Mouse (Mus musculus) kidney, adult 2 months (tissue): ENCODE data around the gene Spag16. TPM values are rescaled to one million over a fixed set of nuclear protein-coding genes. Genes with fewer than 3 reads are reported as not detected.

Source experiments
- DNase-seq: peaks from one replicate; pipeline ENCODE4 v3.0.0; 2021
- H3K27ac ChIP-seq: fragments of 200-500 bp; 2 replicates; pipeline ENCODE4 v1.5.1; 2012; ENCODE audit warnings: low read depth, low read length, control low read depth, inconsistent platforms; ENCODE audit not compliant: insufficient read depth
- H3K27me3 ChIP-seq: fragments of 200-500 bp; replicated peaks from 2 replicates; pipeline ENCODE4 v1.6.1; 2012; ENCODE audit warnings: mild to moderate bottlenecking, moderate library complexity, low read length, inconsistent platforms; ENCODE audit not compliant: control insufficient read depth, insufficient read depth
- H3K36me3 ChIP-seq: fragments of 200-500 bp; 2 replicates; pipeline ENCODE4 v1.6.1; 2012; ENCODE audit warnings: mild to moderate bottlenecking, moderate library complexity, low read length, inconsistent platforms; ENCODE audit not compliant: control insufficient read depth, insufficient read depth
- H3K4me1 ChIP-seq: fragments of 200-500 bp; 2 replicates; pipeline ENCODE4 v1.6.1; 2011; ENCODE audit warnings: low read length; ENCODE audit not compliant: control insufficient read depth, insufficient read depth
- H3K4me3 ChIP-seq: fragments of 200-500 bp; 2 replicates; pipeline ENCODE4 v1.5.1; 2011; ENCODE audit warnings: mild to moderate bottlenecking, low read depth, low read length, control low read depth; ENCODE audit not compliant: insufficient read depth
- CTCF ChIP-seq: fragments of 200-500 bp; conservative IDR thresholded peaks from 2 replicates; pipeline ENCODE4 v1.5.1; 2011; ENCODE audit warnings: low read depth, mild to moderate bottlenecking, control low read depth, low read length, moderate library complexity, mixed read lengths; ENCODE audit not compliant: insufficient read depth, insufficient read length
- POLR2A ChIP-seq: fragments of 200-500 bp; IDR thresholded peaks from one replicate; pipeline ENCODE4 v1.6.1; 2011; ENCODE audit warnings: low read depth, low read length, control low read depth
- WGBS: fragments of 180-500 bp; shearing (Covaris S2); methylation state at CpG from one replicate; pipeline ENCODE4 v1.1.7; 2018; 5-methylcytosine and 5-hydroxymethylcytosine counted together
- polyA plus RNA-seq: library from polyadenylated mRNA; depleted of rRNA; stranded (reverse); fragments of >200 nt; gene quantifications from 2 replicates; pipeline ENCODE4 v1.2.3, GENCODE M21; 2012

The Spag16 gene
- polyA plus RNA-seq, 1 experiment: 0.03 TPM

- no peak for TF ChIP-seq POLR2A
- no peaks in the 10 kb centered on the region for H3K27me3 ChIP-seq
- H3K27ac ChIP-seq: no peak overlapping the region
- no peaks in the 10 kb centered on the region for H3K4me1 ChIP-seq
- no peak overlapping the region for H3K4me3 ChIP-seq
- H3K36me3 ChIP-seq: no peaks in the 10 kb centered on the region
- no peak for DNase-seq
These were observed 692.1 kb downstream of the Spag16 start for GRCm38 (mm10) chr1:70518918-70519317.

GRCm38 (mm10) chr1:70527134-70527533 lies 700.4 kb downstream of the Spag16 start:
- Histone ChIP-seq H3K36me3 (no peaks in the 10 kb centered on the region), H3K27ac (no peak overlapping the region), H3K27me3 (no peaks in the 10 kb centered on the region), H3K4me1 (no peaks in the 10 kb centered on the region), H3K4me3 (no peak overlapping the region)
- TF ChIP-seq POLR2A (no peak), CTCF (no peak)
- DNase-seq: no peak
- WGBS: 61% methylated on average over 2 of the region's 2 CpGs

DNA sequence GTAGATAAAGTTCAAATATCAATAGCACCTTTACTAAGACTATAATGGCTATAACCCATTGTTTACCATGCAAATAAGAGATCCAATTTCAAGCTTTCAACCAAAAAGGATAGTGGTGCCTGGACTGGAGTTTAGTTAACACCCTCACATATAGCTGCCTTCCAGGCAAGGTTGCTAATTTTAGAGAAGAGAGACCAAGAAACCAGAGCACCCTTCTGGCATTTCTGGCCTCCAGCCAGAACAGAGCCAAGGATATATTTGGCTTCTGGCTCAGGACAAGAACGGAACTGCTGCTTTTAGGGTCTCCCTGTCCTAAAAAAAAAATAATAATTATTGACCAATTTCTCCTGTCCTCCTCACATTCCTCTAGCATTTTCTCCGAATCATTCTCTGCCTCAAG lies 703.0 kb downstream of the Spag16 start:
- H3K36me3 ChIP-seq: no peaks in the 10 kb centered on the region
- H3K27ac ChIP-seq: no peak overlapping the region
- WGBS: 67% methylated on average over 2 of the region's 2 CpGs
- no peaks in the 10 kb centered on the region for H3K4me1 ChIP-seq
- TF ChIP-seq CTCF: no peak
- TF ChIP-seq POLR2A: no peak
- H3K27me3 ChIP-seq: no peaks in the 10 kb centered on the region
- DNase-seq: no peak
- no peak overlapping the region for H3K4me3 ChIP-seq

DNA sequence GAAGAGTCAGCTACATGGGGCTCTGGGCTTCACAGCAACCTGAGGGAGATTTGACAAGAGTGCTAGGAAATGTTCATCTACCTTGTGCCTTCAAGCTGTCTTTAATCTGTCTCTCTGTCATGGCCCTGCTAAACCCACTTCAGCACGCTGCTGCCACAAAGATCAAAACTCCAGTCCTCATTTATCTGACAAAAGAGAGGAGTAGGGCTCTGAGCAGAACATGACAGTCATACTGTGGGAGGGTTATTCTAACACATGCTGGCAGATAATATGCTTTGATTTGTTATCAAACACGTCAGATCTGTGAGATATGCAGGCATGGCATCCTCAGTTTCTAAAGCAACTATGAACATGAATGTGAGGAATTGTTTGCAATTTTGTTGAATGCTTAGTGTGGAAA lies 725.1 kb downstream of the Spag16 start:
- TF ChIP-seq POLR2A (no peak), CTCF (no peak)
- Histone ChIP-seq H3K4me1 (no peaks in the 10 kb centered on the region), H3K36me3 (no peaks in the 10 kb centered on the region), H3K27me3 (no peaks in the 10 kb centered on the region), H3K27ac (no peak overlapping the region), H3K4me3 (no peak overlapping the region)
- DNase-seq: no peak
- WGBS: 73% methylated on average over 2 of the region's 2 CpGs

DNA sequence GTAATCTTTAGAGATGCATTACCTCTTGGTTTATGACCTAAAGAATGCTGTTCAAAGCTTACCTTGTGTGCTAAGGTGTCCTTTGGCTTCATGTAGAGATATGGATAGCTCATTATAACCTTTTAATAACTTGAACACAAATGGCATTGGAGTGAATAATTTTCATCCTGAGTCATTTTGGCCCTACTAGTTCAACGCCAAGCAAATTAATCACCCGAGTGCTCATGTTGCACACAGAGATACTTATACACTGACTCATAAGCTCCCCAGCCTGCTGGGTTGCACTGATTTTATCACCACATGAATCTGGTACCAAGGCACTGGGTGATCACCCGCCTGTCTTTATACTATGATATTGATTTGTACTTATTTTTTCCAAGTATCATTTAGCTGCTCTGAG lies 795.0 kb downstream of the Spag16 start:
- WGBS: 83% methylated on average over 3 of the region's 3 CpGs
- no peak for DNase-seq
- no peak overlapping the region for H3K4me3 ChIP-seq
- no peak for TF ChIP-seq POLR2A
- no peak for TF ChIP-seq CTCF
- no peak overlapping the region for H3K27ac ChIP-seq
- no peaks in the 10 kb centered on the region for H3K36me3 ChIP-seq
- H3K27me3 ChIP-seq: no peaks in the 10 kb centered on the region
- H3K4me1 ChIP-seq: no peaks in the 10 kb centered on the region

DNA sequence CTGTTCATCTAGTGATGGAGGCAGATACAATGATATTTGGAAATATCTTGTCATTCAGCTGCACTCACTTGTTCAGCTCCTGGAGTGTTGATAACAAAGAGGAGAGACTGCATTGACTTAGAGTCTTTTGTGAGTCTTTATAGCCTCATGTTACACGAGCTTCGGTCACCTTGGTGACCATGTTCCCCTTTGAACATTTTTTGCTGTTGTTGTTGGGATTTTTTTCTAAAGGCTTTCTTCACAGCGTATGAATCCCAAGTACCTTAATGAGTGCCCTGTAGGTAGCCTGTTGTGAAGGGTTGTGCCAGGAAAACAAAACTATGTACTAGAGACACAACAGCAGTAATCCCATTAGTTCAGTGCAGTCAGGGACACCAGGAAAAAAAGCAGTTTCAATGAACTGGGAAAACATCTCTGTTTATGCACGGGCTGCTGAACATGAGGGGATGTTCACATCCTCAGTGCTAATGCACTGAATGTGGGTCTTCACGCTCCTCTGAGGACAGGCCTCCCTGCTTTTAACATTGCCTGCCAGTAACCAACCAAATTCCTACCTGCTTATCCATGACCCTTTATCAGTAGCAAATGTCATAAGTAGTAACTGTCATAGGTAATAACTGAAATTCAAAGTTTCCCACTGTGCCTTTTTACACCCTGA lies 798.2 kb downstream of the Spag16 start:
- 56% methylated on average over 5 of the region's 5 CpGs for WGBS
- no peak overlapping the region for H3K27ac ChIP-seq
- no peaks in the 10 kb centered on the region for H3K4me1 ChIP-seq
- no peak for TF ChIP-seq POLR2A
- TF ChIP-seq CTCF: no peak
- no peak overlapping the region for H3K4me3 ChIP-seq
- H3K36me3 ChIP-seq: no peaks in the 10 kb centered on the region
- H3K27me3 ChIP-seq: no peaks in the 10 kb centered on the region
- DNase-seq: no peak

DNA sequence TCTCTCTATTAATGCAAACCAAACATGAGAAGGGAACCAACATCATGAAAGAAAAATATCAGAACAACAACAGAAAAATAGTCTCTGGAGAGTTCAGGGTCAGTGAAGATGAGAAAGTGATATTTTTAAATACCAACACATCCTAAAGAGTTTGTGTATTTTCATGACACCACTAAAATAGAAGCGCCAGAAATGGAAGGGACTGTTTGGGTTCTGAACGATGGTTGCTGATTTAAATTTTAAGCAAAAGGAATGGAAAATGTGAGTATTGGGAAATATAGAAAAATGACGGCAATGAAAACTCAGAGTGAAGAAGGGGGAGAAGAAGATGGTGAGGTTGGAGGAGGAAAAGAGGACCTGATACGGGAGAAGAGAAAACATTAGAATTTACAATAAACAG lies 825.9 kb downstream of the Spag16 start:
- H3K27me3 ChIP-seq: no peaks in the 10 kb centered on the region
- DNase-seq: no peak
- TF ChIP-seq POLR2A (no peak), CTCF (no peak)
- WGBS: 87% methylated on average over 4 of the region's 4 CpGs
- H3K4me3 ChIP-seq: no peak overlapping the region
- H3K36me3 ChIP-seq: no peaks in the 10 kb centered on the region
- H3K4me1 ChIP-seq: no peaks in the 10 kb centered on the region
- no peak overlapping the region for H3K27ac ChIP-seq

DNA sequence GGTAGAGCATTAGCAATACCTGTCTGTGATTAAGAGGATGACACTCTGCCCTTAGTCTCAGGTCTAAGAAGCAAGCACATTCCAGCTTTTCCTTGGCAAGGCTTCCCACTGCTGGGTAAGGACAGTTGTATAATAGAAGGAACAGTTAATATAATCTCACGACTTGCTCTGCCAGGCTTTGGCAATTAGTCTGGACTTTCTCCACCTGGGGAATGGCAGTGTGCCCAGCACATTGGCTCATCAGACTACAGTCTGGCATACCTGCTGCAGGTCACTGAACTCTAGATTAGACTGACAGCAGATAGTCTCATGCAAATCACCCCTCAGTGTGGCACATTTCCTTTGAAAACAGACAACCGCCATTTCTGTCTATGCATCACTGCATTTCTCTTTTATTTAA lies 865.8 kb downstream of the Spag16 start:
- no peaks in the 10 kb centered on the region for H3K27me3 ChIP-seq
- no peak overlapping the region for H3K4me3 ChIP-seq
- 55% methylated on average over 2 of the region's 2 CpGs for WGBS
- H3K36me3 ChIP-seq: no peaks in the 10 kb centered on the region
- H3K27ac ChIP-seq: no peak overlapping the region
- DNase-seq: peak; percentile 95
- H3K4me1 ChIP-seq: peaks cover 7% of the 10 kb centered on the region; the same call in 1 of the 2 replicates
- TF ChIP-seq POLR2A (no peak), CTCF (no peak)
